Mouse (Mus musculus) CH12.LX (cell line): ENCODE measurements around the gene Slc22a5. TPM values are rescaled to one million over a fixed set of nuclear protein-coding genes. Genes with fewer than 3 reads are reported as not detected.

ENCODE experiments used
- DNase-seq: peaks from one replicate; pipeline ENCODE4 v3.0.0-alpha.2; 2013; ENCODE audit errors: extremely low read depth
- H3K27ac ChIP-seq: 2 replicates; pipeline ENCODE4 v1.5.1; 2012; ENCODE audit warnings: low read depth, mild to moderate bottlenecking, control low read depth, moderate library complexity; ENCODE audit not compliant: insufficient read depth
- H3K27me3 ChIP-seq: replicated peaks from 2 replicates; pipeline ENCODE3; 2012; ENCODE audit warnings: inconsistent platforms
- H3K36me3 ChIP-seq, 2 experiments: replicated peaks in 1 of 2; 2 replicates each; pipeline versions ENCODE3 to v1.6.1; 2012; ENCODE audit warnings: inconsistent platforms in 1 of 2, low read length in 1 of 2, mild to moderate bottlenecking in 1 of 2, mixed read lengths in 1 of 2, moderate library complexity in 1 of 2; ENCODE audit not compliant: control insufficient read depth in 1 of 2, insufficient read depth in 1 of 2
- H3K4me1 ChIP-seq, 2 experiments: 2 replicates each; pipeline ENCODE4 v1.6.1; 2012; ENCODE audit warnings: inconsistent platforms in 1 of 2, moderate library complexity in 1 of 2; ENCODE audit not compliant: insufficient read depth in 2 of 2, control insufficient read depth in 1 of 2
- H3K4me2 ChIP-seq: 2 replicates; pipeline ENCODE4 v1.6.1; 2012; ENCODE audit warnings: low read depth, mild to moderate bottlenecking, control low read depth; ENCODE audit not compliant: poor library complexity, insufficient read depth, severe bottlenecking
- H3K4me3 ChIP-seq, 3 experiments: fragments of 150-350 bp in 1 of 3; sonication (generic) in 1 of 3; replicated peaks in 1 of 3; 2 replicates each; pipeline versions ENCODE3 to v1.5.1; 2011 to 2012; ENCODE audit warnings: low read depth in 2 of 3, low read length in 2 of 3, mild to moderate bottlenecking in 2 of 3, moderate library complexity in 2 of 3, control low read depth in 1 of 3, improper control_type of control experiment in 1 of 3, inconsistent platforms in 1 of 3, mixed read lengths in 1 of 3; ENCODE audit not compliant: poor library complexity in 1 of 3
- H3K79me2 ChIP-seq: replicated peaks from 2 replicates; pipeline ENCODE4 v1.6.1; 2012; ENCODE audit warnings: mild to moderate bottlenecking, moderate library complexity; ENCODE audit not compliant: control insufficient read depth, poor library complexity, insufficient read depth, severe bottlenecking; ENCODE audit errors: extremely low read depth
- H3K9ac ChIP-seq: 2 replicates; pipeline ENCODE4 v1.6.1; 2012; ENCODE audit warnings: low read depth, mild to moderate bottlenecking, control low read depth, moderate library complexity; ENCODE audit not compliant: insufficient read depth
- H3K9me3 ChIP-seq: replicated peaks from 2 replicates; pipeline ENCODE3; 2012; ENCODE audit warnings: low read length, inconsistent platforms, mixed read lengths
- CHD1 ChIP-seq: IDR thresholded peaks from 2 replicates; pipeline ENCODE4 v1.6.1; 2012; ENCODE audit warnings: low read depth, low read length, improper control_type of control experiment, inconsistent platforms
- CTCF ChIP-seq, 2 experiments: IDR thresholded peaks in 1 of 2; conservative IDR thresholded peaks in 1 of 2; 2 replicates each; pipeline ENCODE4 v1.5.1; 2011 to 2012; ENCODE audit warnings: low read depth in 2 of 2, low read length in 2 of 2, improper control_type of control experiment in 1 of 2, inconsistent platforms in 1 of 2, mild to moderate bottlenecking in 1 of 2, moderate library complexity in 1 of 2
- E2F4 ChIP-seq: IDR thresholded peaks from 2 replicates; pipeline ENCODE4 v1.6.1; 2011; ENCODE audit warnings: low read depth, low read length, improper control_type of control experiment; ENCODE audit not compliant: insufficient replicate concordance
- ELF1 ChIP-seq: IDR thresholded peaks from 2 replicates; pipeline ENCODE4 v1.6.1; 2014; ENCODE audit warnings: low read depth, mild to moderate bottlenecking, inconsistent platforms, low read length, improper control_type of control experiment
- EP300 ChIP-seq: IDR thresholded peaks from 2 replicates; pipeline ENCODE4 v1.6.1; 2011; ENCODE audit warnings: low read length, improper control_type of control experiment
- GABPA ChIP-seq: IDR thresholded peaks from 2 replicates; pipeline ENCODE4 v1.6.1; 2012; ENCODE audit warnings: low read depth, low read length, improper control_type of control experiment, inconsistent platforms; ENCODE audit not compliant: insufficient replicate concordance
- IRF4 ChIP-seq: IDR thresholded peaks from 2 replicates; pipeline ENCODE4 v1.6.1; 2014; ENCODE audit warnings: low read depth, mild to moderate bottlenecking, inconsistent platforms, low read length, improper control_type of control experiment
- JUND ChIP-seq: conservative IDR thresholded peaks from 2 replicates; pipeline ENCODE4 v1.6.1; 2011; ENCODE audit warnings: low read depth, low read length, improper control_type of control experiment
- MAFK ChIP-seq: IDR thresholded peaks from 2 replicates; pipeline ENCODE4 v1.6.1; 2011; ENCODE audit warnings: low read length, improper control_type of control experiment; ENCODE audit not compliant: insufficient replicate concordance
- MAZ ChIP-seq: IDR thresholded peaks from 2 replicates; pipeline ENCODE4 v1.6.1; 2012; ENCODE audit warnings: low read depth, mild to moderate bottlenecking, inconsistent platforms, low read length, improper control_type of control experiment, moderate library complexity
- MYC ChIP-seq: IDR thresholded peaks from 2 replicates; pipeline ENCODE4 v1.6.1; 2011; ENCODE audit warnings: low read depth, mild to moderate bottlenecking, improper control_type of control experiment, low read length
- PAX5 ChIP-seq: IDR thresholded peaks from 2 replicates; pipeline ENCODE4 v1.6.1; 2012; ENCODE audit warnings: low read length, inconsistent platforms, mixed read lengths
- POLR2AphosphoS2 ChIP-seq: IDR thresholded peaks from 2 replicates; pipeline ENCODE4 v1.6.1; 2011; ENCODE audit warnings: low read depth, low read length, improper control_type of control experiment
- RCOR1 ChIP-seq: conservative IDR thresholded peaks from 2 replicates; pipeline ENCODE4 v1.6.1; 2012; ENCODE audit warnings: low read depth, mild to moderate bottlenecking, inconsistent platforms, low read length, improper control_type of control experiment
- SIN3A ChIP-seq: IDR thresholded peaks from 2 replicates; pipeline ENCODE4 v1.6.1; 2012; ENCODE audit warnings: low read length, improper control_type of control experiment, inconsistent platforms
- TBP ChIP-seq: conservative IDR thresholded peaks from 2 replicates; pipeline ENCODE4 v1.6.1; 2011; ENCODE audit warnings: low read depth, low read length, improper control_type of control experiment
- TCF12 ChIP-seq: IDR thresholded peaks from 2 replicates; pipeline ENCODE4 v1.6.1; 2014; ENCODE audit warnings: low read depth, mild to moderate bottlenecking, inconsistent platforms, low read length, improper control_type of control experiment
- UBTF ChIP-seq: IDR thresholded peaks from 2 replicates; pipeline ENCODE4 v1.6.1; 2012; ENCODE audit warnings: low read depth, mild to moderate bottlenecking, inconsistent platforms, low read length, improper control_type of control experiment, moderate library complexity
- USF1 ChIP-seq: IDR thresholded peaks from 2 replicates; pipeline ENCODE4 v1.6.1; 2014; ENCODE audit warnings: low read depth, mild to moderate bottlenecking, inconsistent platforms, low read length, improper control_type of control experiment
- ZC3H11A ChIP-seq: IDR thresholded peaks from 2 replicates; pipeline ENCODE4 v1.6.1; 2012; ENCODE audit warnings: low read depth, mild to moderate bottlenecking, inconsistent platforms, low read length, improper control_type of control experiment
- ZMIZ1 ChIP-seq: IDR thresholded peaks from 2 replicates; pipeline ENCODE4 v1.6.1; 2012; ENCODE audit warnings: low read depth, mild to moderate bottlenecking, inconsistent platforms, low read length, improper control_type of control experiment
- ZNF384 ChIP-seq: IDR thresholded peaks from 2 replicates; pipeline ENCODE4 v1.6.1; 2012; ENCODE audit warnings: low read depth, low read length, improper control_type of control experiment, inconsistent platforms
- dilution Hi-C: fragments of 300-500 bp; cut with MboI; formaldehyde crosslinking; loops from 2 replicates; pipeline ENCODE4 v1.14.3; 2020; ENCODE audit warnings: low sequenced_read_pairs; ENCODE audit not compliant: extremely low pct_unique_long_range_greater_than_20kb, extremely low pct_ligation_motif_present
- in situ Hi-C: fragments of 300-500 bp; cut with MboI; formaldehyde crosslinking; loops from 3 replicates; pipeline ENCODE4 v1.14.3; 2019; ENCODE audit warnings: low sequenced_read_pairs, low pct_ligation_motif_present, low pct_unique_long_range_greater_than_20kb, mixed read lengths
- polyA plus RNA-seq: library from polyadenylated mRNA; unstranded; fragments of >175 nt; gene quantifications from 2 replicates; pipeline ENCODE4 v1.2.1, GENCODE M21; 2012; ENCODE audit warnings: low read depth; ENCODE audit not compliant: insufficient read length
- total RNA-seq, 2 experiments: library from RNA; depleted of rRNA; stranded (reverse); fragments of 300-350 nt in 1 of 2; fragments of >200 nt in 1 of 2; gene quantifications; 2 replicates each; pipeline ENCODE4 v1.2.3; 2012 to 2014

Gene Slc22a5
- total and polyA plus RNA-seq, 3 experiments = 5.6 to 6.7 (median 6.2) TPM

GRCm38 (mm10) chr11:53902741-53903140 lies 11.3 kb upstream of the Slc22a5 start:
- no peak for DNase-seq
- in situ Hi-C loops = no loop called here
- Histone ChIP-seq H3K27ac (no peak overlapping the region), H3K36me3 (no peaks in the 10 kb centered on the region)
- TF ChIP-seq GABPA (no peak), SIN3A (no peak), UBTF (no peak), PAX5 (no peak), CTCF (conservative IDR thresholded peaks at IDR 0.05 in 1 of 2, IDR thresholded peaks at IDR 0.05 in 1 of 2; ENCODE audit: low read depth in 2 of 2, low read length in 2 of 2) (no peak), MYC (no peak), E2F4 (no peak), ZC3H11A (no peak), MAZ (no peak), ELF1 (no peak), TBP (no peak), MAFK (no peak), RCOR1 (no peak), IRF4 (no peak), POLR2AphosphoS2 (no peak), USF1 (no peak), CHD1 (no peak), ZMIZ1 (no peak), JUND (no peak)
- TF ChIP-seq, all 38 proteins: peak for 0
- Histone ChIP-seq H3K4me3 (no peak overlapping the region), H3K9me3 (no peaks in the 10 kb centered on the region), H3K4me2 (no peak overlapping the region), H3K9ac (no peak overlapping the region), H3K4me1 (peaks cover 5% of the 10 kb centered on the region in 2 experiments; a peak in 1 of 4 replicates), H3K27me3 (no peaks in the 10 kb centered on the region), H3K79me2 (no peaks in the 10 kb centered on the region)
- dilution Hi-C loops = no loop called here

- Histone ChIP-seq H3K36me3 (no peaks in the 10 kb centered on the region), H3K4me2 (no peak overlapping the region)
Measured at GRCm38 (mm10) chr11:53900991-53901390, 9.5 kb upstream of the Slc22a5 start.

More at GRCm38 (mm10) chr11:53900991-53901390, 9.5 kb upstream of the Slc22a5 start:
- Histone ChIP-seq H3K27ac (no peak overlapping the region), H3K4me3 (no peak overlapping the region), H3K27me3 (no peaks in the 10 kb centered on the region), H3K79me2 (no peaks in the 10 kb centered on the region), H3K9me3 (no peaks in the 10 kb centered on the region), H3K4me1 (peaks cover 5% of the 10 kb centered on the region in 2 experiments; a peak in 1 of 4 replicates), H3K9ac (no peak overlapping the region)
- 0 out of 2 replicates have a peak, but pooled peaks have one; percentile 20 for TF ChIP-seq EP300
- TF ChIP-seq TCF12 = peak; percentile 45; the same call in 1 of the 2 replicates
- TF ChIP-seq ZNF384 = peak; percentile 70
- no peak for TF ChIP-seq POLR2AphosphoS2
- TF ChIP-seq USF1 = no peak
- TF ChIP-seq CHD1 = peak; percentile 77; the same call in 1 of the 2 replicates
- peak; percentile 12 for DNase-seq
- in situ Hi-C loops (no loop called here), dilution Hi-C loops (no loop called here)
